Mouse (Mus musculus) olfactory bulb, adult 2 months (tissue): ENCODE data around the gene Eif4b.

Source experiments
- CTCF ChIP-seq: fragments of 200-500 bp; IDR thresholded peaks from 2 replicates; pipeline ENCODE4 v1.5.1; 2012; ENCODE audit warnings: low read depth, mild to moderate bottlenecking, low read length, moderate library complexity; ENCODE audit not compliant: insufficient read depth
- POLR2A ChIP-seq: fragments of 200-500 bp; IDR thresholded peaks from 2 replicates; pipeline ENCODE4 v1.6.1; 2012; ENCODE audit warnings: mild to moderate bottlenecking, low read depth, low read length, moderate library complexity; ENCODE audit not compliant: insufficient read depth

GRCm38 (mm10) chr15:102112181-102112580 is 38.6 kb downstream of the Eif4b start:
- TF ChIP-seq CTCF (no peak), POLR2A (no peak)
